Mouse (Mus musculus): ENCODE measurements around the gene Cxcl12. TPM values are rescaled to one million over a fixed set of nuclear protein-coding genes. Genes with fewer than 3 reads are reported as not detected.

The Cxcl12 gene
- polyA plus RNA-seq, 1 experiment from 2014 or later = 57.5 TPM

GRCm38 (mm10) chr6:117192678-117193077 lies 24.3 kb downstream of the Cxcl12 start:
- no peak for ATAC-seq (ENCODE audit: low read depth)
- 61% methylated on average over 7 of the region's 7 CpGs for WGBS (ENCODE audit: insufficient replicate concordance)
- Histone ChIP-seq H3K36me3 (ENCODE audit: control insufficient read depth, insufficient read depth) (no peaks in the 10 kb centered on the region), H3K4me1 (ENCODE audit: control insufficient read depth, low read depth, low read length) (no peaks in the 10 kb centered on the region), H3K27ac (ENCODE audit: low read length) (no peak overlapping the region), H3K4me2 (ENCODE audit: low read depth, low read length) (no peak overlapping the region), H3K4me3 (ENCODE audit: low read depth, low read length) (no peak overlapping the region), H3K9me3 (replicated peaks; ENCODE audit: control insufficient read depth, low read length) (no peaks in the 10 kb centered on the region), H3K9ac (ENCODE audit: low read depth, low read length) (no peak overlapping the region), H3K27me3 (ENCODE audit: control insufficient read depth, insufficient read depth, low read depth, low read length) (no peaks in the 10 kb centered on the region)

- H3K4me1 ChIP-seq (ENCODE audit: control insufficient read depth, low read depth, low read length) = no peaks in the 10 kb centered on the region
- H3K9me3 ChIP-seq (replicated peaks; ENCODE audit: control insufficient read depth, low read length) = no peaks in the 10 kb centered on the region
- ATAC-seq (ENCODE audit: low read depth) = no peak
- H3K9ac ChIP-seq (ENCODE audit: low read depth, low read length) = no peak overlapping the region
- no peaks in the 10 kb centered on the region for H3K27me3 ChIP-seq (ENCODE audit: control insufficient read depth, insufficient read depth, low read depth, low read length)
- no peak overlapping the region for H3K4me3 ChIP-seq (ENCODE audit: low read depth, low read length)
- WGBS (ENCODE audit: insufficient replicate concordance) = 68% methylated on average over 3 of the region's 3 CpGs
- no peak overlapping the region for H3K4me2 ChIP-seq (ENCODE audit: low read depth, low read length)
- H3K36me3 ChIP-seq (ENCODE audit: control insufficient read depth, insufficient read depth) = no peaks in the 10 kb centered on the region
- no peak overlapping the region for H3K27ac ChIP-seq (ENCODE audit: low read length)
Measured at GRCm38 (mm10) chr6:117195270-117195669, 26.9 kb downstream of the Cxcl12 start.

GRCm38 (mm10) chr6:117198871-117199270 lies 30.5 kb downstream of the Cxcl12 start:
- H3K9ac ChIP-seq (ENCODE audit: low read depth, low read length) = no peak overlapping the region
- no peak overlapping the region for H3K4me3 ChIP-seq (ENCODE audit: low read depth, low read length)
- H3K36me3 ChIP-seq (ENCODE audit: control insufficient read depth, insufficient read depth) = no peaks in the 10 kb centered on the region
- no peak overlapping the region for H3K4me2 ChIP-seq (ENCODE audit: low read depth, low read length)
- no peak for ATAC-seq (ENCODE audit: low read depth)
- no peaks in the 10 kb centered on the region for H3K9me3 ChIP-seq (replicated peaks; ENCODE audit: control insufficient read depth, low read length)
- 42% methylated on average over 4 of the region's 4 CpGs for WGBS (ENCODE audit: insufficient replicate concordance)
- H3K27ac ChIP-seq (ENCODE audit: low read length) = no peak overlapping the region
- no peaks in the 10 kb centered on the region for H3K4me1 ChIP-seq (ENCODE audit: control insufficient read depth, low read depth, low read length)
- no peaks in the 10 kb centered on the region for H3K27me3 ChIP-seq (ENCODE audit: control insufficient read depth, insufficient read depth, low read depth, low read length)

GRCm38 (mm10) chr6:117199718-117200117 lies 31.4 kb downstream of the Cxcl12 start:
- no peak for ATAC-seq (ENCODE audit: low read depth)
- no peak overlapping the region for H3K9ac ChIP-seq (ENCODE audit: low read depth, low read length)

GRCm38 (mm10) chr6:117200916-117201315 lies 32.6 kb downstream of the Cxcl12 start:
- H3K9ac ChIP-seq (ENCODE audit: low read depth, low read length) = no peak overlapping the region
- no peak overlapping the region for H3K4me3 ChIP-seq (ENCODE audit: low read depth, low read length)
- WGBS (ENCODE audit: insufficient replicate concordance) = 18% methylated on average over 5 of the region's 5 CpGs
- no peaks in the 10 kb centered on the region for H3K4me1 ChIP-seq (ENCODE audit: control insufficient read depth, low read depth, low read length)
- H3K9me3 ChIP-seq (replicated peaks; ENCODE audit: control insufficient read depth, low read length) = no peaks in the 10 kb centered on the region
- H3K27ac ChIP-seq (ENCODE audit: low read length) = no peak overlapping the region
- no peaks in the 10 kb centered on the region for H3K27me3 ChIP-seq (ENCODE audit: control insufficient read depth, insufficient read depth, low read depth, low read length)
- no peak overlapping the region for H3K4me2 ChIP-seq (ENCODE audit: low read depth, low read length)
- no peaks in the 10 kb centered on the region for H3K36me3 ChIP-seq (ENCODE audit: control insufficient read depth, insufficient read depth)
- no peak for ATAC-seq (ENCODE audit: low read depth)

More at GRCm38 (mm10) chr6:117199718-117200117, 31.4 kb downstream of the Cxcl12 start:
- Histone ChIP-seq H3K4me2 (ENCODE audit: low read depth, low read length) (no peak overlapping the region), H3K27me3 (ENCODE audit: control insufficient read depth, insufficient read depth, low read depth, low read length) (no peaks in the 10 kb centered on the region), H3K36me3 (ENCODE audit: control insufficient read depth, insufficient read depth) (no peaks in the 10 kb centered on the region), H3K4me3 (ENCODE audit: low read depth, low read length) (no peak overlapping the region), H3K4me1 (ENCODE audit: control insufficient read depth, low read depth, low read length) (no peaks in the 10 kb centered on the region), H3K9me3 (replicated peaks; ENCODE audit: control insufficient read depth, low read length) (no peaks in the 10 kb centered on the region), H3K27ac (ENCODE audit: low read length) (no peak overlapping the region)
- whole genome bisulfite sequencing (ENCODE audit: insufficient replicate concordance) = 8% methylated on average over 2 of the region's 2 CpGs

GRCm38 (mm10) chr6:117201396-117201795 lies 33.1 kb downstream of the Cxcl12 start:
- no peak overlapping the region for H3K27ac ChIP-seq (ENCODE audit: low read length)
- no peaks in the 10 kb centered on the region for H3K9me3 ChIP-seq (replicated peaks; ENCODE audit: control insufficient read depth, low read length)
- no peaks in the 10 kb centered on the region for H3K36me3 ChIP-seq (ENCODE audit: control insufficient read depth, insufficient read depth)
- ATAC-seq (ENCODE audit: low read depth) = no peak
- WGBS (ENCODE audit: insufficient replicate concordance) = 55% methylated on average over 2 of the region's 2 CpGs
- no peaks in the 10 kb centered on the region for H3K27me3 ChIP-seq (ENCODE audit: control insufficient read depth, insufficient read depth, low read depth, low read length)
- H3K4me2 ChIP-seq (ENCODE audit: low read depth, low read length) = no peak overlapping the region
- no peaks in the 10 kb centered on the region for H3K4me1 ChIP-seq (ENCODE audit: control insufficient read depth, low read depth, low read length)
- H3K9ac ChIP-seq (ENCODE audit: low read depth, low read length) = no peak overlapping the region
- H3K4me3 ChIP-seq (ENCODE audit: low read depth, low read length) = no peak overlapping the region

GRCm38 (mm10) chr6:117201859-117202258 lies 33.5 kb downstream of the Cxcl12 start:
- Histone ChIP-seq H3K4me3 (ENCODE audit: low read depth, low read length) (no peak overlapping the region), H3K4me1 (ENCODE audit: control insufficient read depth, low read depth, low read length) (no peaks in the 10 kb centered on the region), H3K9me3 (replicated peaks; ENCODE audit: control insufficient read depth, low read length) (no peaks in the 10 kb centered on the region), H3K36me3 (ENCODE audit: control insufficient read depth, insufficient read depth) (no peaks in the 10 kb centered on the region), H3K4me2 (ENCODE audit: low read depth, low read length) (no peak overlapping the region), H3K9ac (ENCODE audit: low read depth, low read length) (no peak overlapping the region), H3K27me3 (ENCODE audit: control insufficient read depth, insufficient read depth, low read depth, low read length) (no peaks in the 10 kb centered on the region), H3K27ac (ENCODE audit: low read length) (no peak overlapping the region)
- 66% methylated on average over 8 of the region's 8 CpGs for WGBS (ENCODE audit: insufficient replicate concordance)
- no peak for ATAC-seq (ENCODE audit: low read depth)

GRCm38 (mm10) chr6:117202856-117203400 lies 34.6 kb downstream of the Cxcl12 start:
- ATAC-seq (ENCODE audit: low read depth) = no peak

GRCm38 (mm10) chr6:117204112-117204511 lies 35.8 kb downstream of the Cxcl12 start:
- ATAC-seq (ENCODE audit: low read depth) = no peak

More at GRCm38 (mm10) chr6:117202856-117203400, 34.6 kb downstream of the Cxcl12 start:
- Histone ChIP-seq H3K36me3 (ENCODE audit: control insufficient read depth, insufficient read depth) (no peaks in the 10 kb centered on the region), H3K4me3 (ENCODE audit: low read depth, low read length) (no peak overlapping the region), H3K27me3 (ENCODE audit: control insufficient read depth, insufficient read depth, low read depth, low read length) (no peaks in the 10 kb centered on the region), H3K9ac (ENCODE audit: low read depth, low read length) (no peak overlapping the region), H3K9me3 (replicated peaks; ENCODE audit: control insufficient read depth, low read length) (no peaks in the 10 kb centered on the region), H3K4me2 (ENCODE audit: low read depth, low read length) (no peak overlapping the region), H3K4me1 (ENCODE audit: control insufficient read depth, low read depth, low read length) (no peaks in the 10 kb centered on the region), H3K27ac (ENCODE audit: low read length) (no peak overlapping the region)
- 30% methylated on average over 2 of the region's 2 CpGs for WGBS (ENCODE audit: insufficient replicate concordance)

More at GRCm38 (mm10) chr6:117204112-117204511, 35.8 kb downstream of the Cxcl12 start:
- H3K4me1 ChIP-seq (ENCODE audit: control insufficient read depth, low read depth, low read length) = no peaks in the 10 kb centered on the region
- H3K36me3 ChIP-seq (ENCODE audit: control insufficient read depth, insufficient read depth) = no peaks in the 10 kb centered on the region
- no peak overlapping the region for H3K4me2 ChIP-seq (ENCODE audit: low read depth, low read length)
- 44% methylated on average over 3 of the region's 3 CpGs for WGBS (ENCODE audit: insufficient replicate concordance)
- H3K27ac ChIP-seq (ENCODE audit: low read length) = no peak overlapping the region
- H3K27me3 ChIP-seq (ENCODE audit: control insufficient read depth, insufficient read depth, low read depth, low read length) = no peaks in the 10 kb centered on the region
- H3K9me3 ChIP-seq (replicated peaks; ENCODE audit: control insufficient read depth, low read length) = no peaks in the 10 kb centered on the region
- no peak overlapping the region for H3K9ac ChIP-seq (ENCODE audit: low read depth, low read length)
- H3K4me3 ChIP-seq (ENCODE audit: low read depth, low read length) = no peak overlapping the region

All from liver, embryonic 16.5 days (tissue).